Mouse (Mus musculus) limb, embryonic 14.5 days (tissue): ENCODE results near the gene Gm5771. TPM values are rescaled to one million over a fixed set of nuclear protein-coding genes. Genes with fewer than 3 reads are reported as not detected.
"Not testable (repeated sequence)": the region's sequence is repeated elsewhere in the genome, so short reads cannot be mapped to it uniquely, and the experiment has no call there.

Experiments
- ATAC-seq: fragments of 200-750 bp; cut with Nextera tagmentation; 2 replicates; pipeline ENCODE4 v1.8.0; 2017; ENCODE audit warnings: low read depth, moderate number of reproducible peaks, moderate TSS enrichment; ENCODE audit not compliant: low FRiP score
- DNase-seq: peaks from one replicate; pipeline ENCODE4 v3.0.0-alpha.2; 2015; ENCODE audit warnings: low spot score
- H3K27ac ChIP-seq: fragments of 300-500 bp; sonication (generic); replicated peaks from 2 replicates; pipeline ENCODE4 v1.5.1; 2014; ENCODE audit warnings: low read depth, mild to moderate bottlenecking, low read length, moderate library complexity, mixed read lengths
- H3K27me3 ChIP-seq: fragments of 300-500 bp; sonication (generic); 2 replicates; pipeline ENCODE4 v1.6.1; 2014; ENCODE audit warnings: low read length, mixed read lengths; ENCODE audit not compliant: control insufficient read depth, insufficient read depth
- H3K36me3 ChIP-seq: fragments of 300-500 bp; sonication (generic); 2 replicates; pipeline ENCODE4 v1.6.1; 2014; ENCODE audit warnings: mild to moderate bottlenecking, low read length, moderate library complexity, mixed read lengths; ENCODE audit not compliant: control insufficient read depth, insufficient read depth
- H3K4me1 ChIP-seq: fragments of 300-500 bp; sonication (generic); 2 replicates; pipeline ENCODE4 v1.6.1; 2014; ENCODE audit warnings: antibody characterized with exemption, low read length, mixed read lengths; ENCODE audit not compliant: control insufficient read depth, insufficient read depth
- H3K4me2 ChIP-seq: fragments of 300-500 bp; sonication (generic); replicated peaks from 2 replicates; pipeline ENCODE4 v1.6.1; 2014; ENCODE audit warnings: low read depth, mild to moderate bottlenecking, low read length, moderate library complexity; ENCODE audit not compliant: severe bottlenecking
- H3K4me3 ChIP-seq: fragments of 300-500 bp; sonication (generic); replicated peaks from 2 replicates; pipeline ENCODE4 v1.5.1; 2014; ENCODE audit warnings: low read length
- H3K9ac ChIP-seq: fragments of 300-500 bp; sonication (generic); 2 replicates; pipeline ENCODE4 v1.6.1; 2014; ENCODE audit warnings: mild to moderate bottlenecking, low read depth, low read length, moderate library complexity; ENCODE audit not compliant: severe bottlenecking
- H3K9me3 ChIP-seq: fragments of 300-500 bp; sonication (generic); 2 replicates; pipeline ENCODE4 v1.6.1; 2016; ENCODE audit warnings: low read length; ENCODE audit not compliant: control insufficient read depth
- POLR2A ChIP-seq: fragments of 200-500 bp; IDR thresholded peaks from 2 replicates; pipeline ENCODE4 v1.8.0; 2012; ENCODE audit warnings: inconsistent platforms, mild to moderate bottlenecking, moderate library complexity, borderline replicate concordance; ENCODE audit not compliant: insufficient read depth, insufficient read length; ENCODE audit errors: extremely low read depth
- WGBS: fragments of 180-500 bp; shearing (Covaris S2); extraction: QIAGEN DNeasy Blood & Tissue Kit; methylation state at CpG from one replicate; pipeline ENCODE4 v1.1.7; 2014; 5-methylcytosine and 5-hydroxymethylcytosine counted together
- polyA plus RNA-seq, 2 experiments: library from polyadenylated mRNA; depleted of rRNA in 1 of 2; stranded (reverse) in 1 of 2; unstranded in 1 of 2; fragments of >200 nt; fragmentation: Nextera tagmentation in 1 of 2; extraction: Ambion mirVana in 1 of 2; gene quantifications; 2 replicates each; pipeline versions ENCODE4 v1.2.1 to v1.2.3; 2012 to 2014

Gm5771 gene
- polyA plus RNA-seq (2012; rRNA removed) (not detected in 2 replicates), polyA plus RNA-seq (2014; fragmentation: Nextera tagmentation; extraction: Ambion mirVana) (not detected in 2 replicates)

DNA sequence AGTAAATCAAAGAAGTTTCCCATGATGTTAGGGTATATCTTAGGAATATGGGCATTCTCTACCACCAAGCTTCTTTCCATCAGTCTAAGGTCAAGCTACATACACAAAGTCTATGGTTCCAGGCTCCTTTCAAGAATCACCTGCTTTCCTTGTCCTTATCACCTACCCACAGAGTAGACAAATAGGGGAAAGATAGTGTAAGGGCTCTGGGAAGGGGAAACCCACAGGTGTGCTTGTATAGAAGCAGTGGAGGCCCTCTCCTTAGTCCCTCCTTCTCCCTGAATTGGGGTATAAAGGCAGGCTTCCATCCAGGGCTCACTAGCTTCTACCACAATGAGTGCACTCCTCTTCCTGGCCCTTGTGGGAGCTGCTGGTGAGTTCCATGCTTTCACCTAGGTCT lies at the start of gene Gm5771:
Gm5771 (plus strand) TSS at position 301 of the 400 bp plus-strand sequence.
- H3K4me2 ChIP-seq, H3K27ac ChIP-seq, H3K9me3 ChIP-seq, H3K27me3 ChIP-seq, H3K9ac ChIP-seq, H3K4me3 ChIP-seq, H3K4me1 ChIP-seq, ATAC-seq, DNase-seq, H3K36me3 ChIP-seq: not testable (repeated sequence)

- no peak for TF ChIP-seq POLR2A
- Histone ChIP-seq H3K9me3 (no peaks in the 10 kb centered on the region), H3K4me2 (no peak within 1 kb of the TSS), H3K27ac (no peak within 1 kb of the TSS), H3K27me3 (no peaks in the 10 kb centered on the region), H3K4me1 (no peaks in the 10 kb centered on the region), H3K9ac (no peak within 1 kb of the TSS), H3K36me3 (no peaks in the 10 kb centered on the region), H3K4me3 (no peak within 1 kb of the TSS)
- ATAC-seq (no peak), DNase-seq (no peak)
- 72% methylated on average over 2 of the region's 2 CpGs for WGBS
Observed at GRCm38 (mm10) chr6:41353932-41354331, 38.2 kb upstream of the Gm5771 start, which contains the start of gene Try10. Try10 (plus strand) TSS chr6:41354105.

DNA sequence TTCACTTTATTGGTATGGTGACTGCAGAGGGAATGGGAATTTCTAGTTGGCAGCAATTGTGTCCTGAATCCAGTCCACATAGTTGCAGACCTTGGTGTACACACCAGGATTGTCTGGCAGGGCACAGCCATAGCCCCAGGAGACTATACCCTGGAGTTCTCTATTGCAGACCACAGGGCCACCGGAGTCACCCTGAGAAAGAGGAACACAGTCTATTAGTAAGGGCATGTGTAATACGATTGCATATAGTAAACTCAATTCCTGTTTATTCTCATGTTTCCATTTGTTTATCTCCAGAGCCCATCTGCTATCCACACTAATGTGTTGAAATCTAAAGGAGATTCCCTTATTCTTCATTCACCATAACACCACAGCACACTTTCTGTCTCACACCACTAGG lies 18.4 kb upstream of the Gm5771 start:
- not testable (repeated sequence) for DNase-seq, H3K9me3 ChIP-seq, H3K27me3 ChIP-seq, H3K4me2 ChIP-seq, H3K4me3 ChIP-seq, H3K36me3 ChIP-seq, H3K4me1 ChIP-seq, ATAC-seq, H3K27ac ChIP-seq, H3K9ac ChIP-seq
- WGBS, result 100% methylated on average over 1 of the region's 2 CpGs

DNA sequence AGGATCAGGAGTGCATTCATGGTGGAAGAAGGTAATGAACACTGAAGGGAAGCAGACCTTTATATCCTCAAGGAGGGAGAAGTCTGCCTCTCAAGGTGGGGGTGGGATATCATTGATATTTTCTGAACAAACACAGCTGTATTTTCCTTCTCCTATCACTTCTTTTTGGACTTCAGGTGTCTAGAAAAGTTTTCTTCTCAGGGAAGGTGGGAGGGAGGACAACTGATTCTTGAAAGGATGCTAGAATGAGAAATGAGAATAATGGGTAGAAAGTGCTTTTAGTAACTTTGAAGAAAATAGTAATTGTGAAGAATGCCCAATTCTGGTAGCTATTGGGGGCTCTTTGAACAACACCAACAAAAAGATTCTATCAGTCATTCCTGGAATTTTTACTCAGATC lies 14.6 kb upstream of the Gm5771 start, which contains the start of gene Prss3:
Prss3 (minus strand) TSS at position 101 of the 400 bp plus-strand sequence.
- not testable (repeated sequence) for H3K9ac ChIP-seq, H3K27me3 ChIP-seq, H3K27ac ChIP-seq, H3K4me3 ChIP-seq, DNase-seq, H3K9me3 ChIP-seq, H3K4me1 ChIP-seq, ATAC-seq, H3K4me2 ChIP-seq, H3K36me3 ChIP-seq

DNA sequence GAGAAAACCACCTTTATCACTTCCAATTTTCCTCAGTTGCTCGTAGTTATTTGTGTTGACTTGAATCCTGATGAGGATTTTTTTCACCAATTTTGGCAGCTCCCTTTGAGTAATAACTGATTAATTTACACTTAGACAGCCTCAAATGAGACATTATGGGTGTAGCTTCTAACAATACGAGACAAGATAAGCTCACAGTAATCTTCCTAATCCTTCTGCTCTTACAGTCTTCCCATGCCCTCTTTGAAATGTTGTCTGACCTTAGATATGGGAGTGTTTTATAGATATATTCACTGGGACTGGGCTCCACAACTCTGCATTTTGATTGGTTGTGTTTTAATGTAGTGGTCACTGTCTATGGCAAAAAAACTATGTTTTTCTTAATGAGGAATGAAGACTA lies 5.4 kb upstream of the Gm5771 start:
- Histone ChIP-seq H3K4me3 (no peak overlapping the region), H3K4me1 (no peaks in the 10 kb centered on the region), H3K27me3 (no peaks in the 10 kb centered on the region), H3K4me2 (no peak overlapping the region), H3K27ac (no peak overlapping the region), H3K9me3 (no peaks in the 10 kb centered on the region), H3K36me3 (no peaks in the 10 kb centered on the region), H3K9ac (no peak overlapping the region)
- no peak for DNase-seq
- no peak for TF ChIP-seq POLR2A
- 82% methylated on average over 2 of the region's 2 CpGs for WGBS
- ATAC-seq, result no peak

- not testable (repeated sequence) for ATAC-seq, H3K27me3 ChIP-seq, H3K4me2 ChIP-seq, H3K9me3 ChIP-seq, H3K36me3 ChIP-seq, DNase-seq, H3K4me1 ChIP-seq, H3K4me3 ChIP-seq, H3K27ac ChIP-seq, H3K9ac ChIP-seq
- WGBS, result 71% methylated on average over 1 of the region's 1 CpGs
Observed at GRCm38 (mm10) chr6:41391640-41392039, 516 bp upstream of the Gm5771 start.

DNA sequence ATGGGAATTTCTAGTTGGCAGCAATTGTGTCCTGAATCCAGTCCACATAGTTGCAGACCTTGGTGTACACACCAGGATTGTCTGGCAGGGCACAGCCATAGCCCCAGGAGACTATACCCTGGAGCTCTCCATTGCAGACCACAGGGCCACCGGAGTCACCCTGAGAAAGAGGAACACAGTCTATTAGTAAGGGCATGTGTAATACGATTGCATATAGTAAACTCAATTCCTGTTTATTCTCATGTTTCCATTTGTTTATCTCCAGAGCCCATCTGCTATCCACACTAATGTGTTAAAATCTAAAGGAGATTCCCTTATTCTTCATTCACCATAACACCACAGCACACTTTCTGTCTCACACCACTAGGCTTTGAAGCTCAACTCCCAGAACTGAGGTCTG lies 50.1 kb downstream of the Gm5771 start:
- H3K27me3 ChIP-seq, H3K9me3 ChIP-seq, H3K4me3 ChIP-seq, H3K9ac ChIP-seq, H3K36me3 ChIP-seq, H3K27ac ChIP-seq, ATAC-seq, H3K4me1 ChIP-seq, H3K4me2 ChIP-seq, DNase-seq: not testable (repeated sequence)
- WGBS, result 100% methylated on average over 1 of the region's 2 CpGs

DNA sequence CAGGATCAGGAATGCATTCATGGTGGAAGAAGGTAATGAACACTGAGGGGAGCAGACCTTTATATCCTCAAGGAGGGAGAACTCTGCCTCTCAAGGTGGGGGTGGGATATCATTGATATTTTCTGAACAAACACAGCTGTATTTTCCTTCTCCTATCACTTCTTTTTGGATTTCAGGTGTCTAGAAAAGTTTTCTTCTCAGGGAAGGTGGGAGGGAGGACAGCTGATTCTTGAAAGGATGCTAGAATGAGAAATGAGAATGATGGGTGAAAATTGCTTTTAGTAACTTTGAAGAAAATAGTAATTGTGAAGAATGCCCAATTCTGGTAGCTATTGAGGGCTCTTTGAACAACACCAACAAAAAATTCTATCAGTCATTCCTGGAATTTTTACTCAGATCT lies 53.9 kb downstream of the Gm5771 start, which contains the start of gene Gm10334:
Gm10334 (minus strand) TSS at position 101 of the 400 bp plus-strand sequence.
- H3K4me2 ChIP-seq, H3K9me3 ChIP-seq, H3K4me3 ChIP-seq, ATAC-seq, H3K9ac ChIP-seq, H3K27ac ChIP-seq, H3K36me3 ChIP-seq, H3K4me1 ChIP-seq, H3K27me3 ChIP-seq, DNase-seq: not testable (repeated sequence)
